Mouse (Mus musculus): ENCODE results near the gene Lysmd4.

DNA sequence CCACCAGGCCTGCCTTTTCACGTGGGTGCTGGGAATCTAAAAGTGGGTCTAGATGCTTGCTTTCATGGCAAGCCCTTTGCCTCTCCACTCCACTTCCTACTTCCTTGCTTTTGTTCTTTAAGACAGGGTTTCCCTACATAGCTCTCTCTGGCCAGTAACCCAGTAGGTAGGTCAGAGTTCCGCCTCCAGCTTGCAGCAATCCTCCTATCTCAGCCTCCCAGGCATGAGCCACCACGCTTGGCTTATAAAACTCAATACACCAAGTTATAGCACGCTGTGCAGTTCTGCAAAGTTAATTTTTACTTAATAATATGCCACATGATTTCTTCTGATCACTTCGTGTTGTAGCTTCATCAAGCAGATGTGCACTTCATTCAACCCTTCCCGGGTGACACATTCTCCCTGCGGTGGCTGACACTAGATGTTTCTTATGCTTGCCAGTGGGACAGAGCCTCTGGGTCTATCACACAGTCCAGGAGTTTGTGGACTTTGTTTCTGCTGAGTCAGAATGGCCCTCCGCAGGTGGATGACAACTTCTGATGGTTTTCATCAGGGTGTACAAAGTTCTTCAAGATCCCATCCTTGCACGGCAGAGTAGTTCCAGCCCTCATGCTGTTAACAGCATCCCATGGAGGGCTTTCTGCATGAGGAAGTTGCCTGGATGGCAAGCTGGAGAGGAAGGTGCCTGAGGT lies 16.5 kb upstream of the Lysmd4 start:
- TF ChIP-seq CTCF (IDR thresholded peaks at IDR 0.05; ENCODE audit: borderline replicate concordance, insufficient read depth, low read depth, low read length), result no peak
- no peak for TF ChIP-seq POLR2A (IDR thresholded peaks at IDR 0.05; ENCODE audit: borderline replicate concordance, insufficient read depth, low read length)

Measured in cerebellum, adult 2 months (tissue).